Mouse (Mus musculus): Measurements from ENCODE around the gene Gm20388. TPM values are rescaled to one million over a fixed set of nuclear protein-coding genes. Genes with fewer than 3 reads are reported as not detected.

The Gm20388 gene
- total RNA-seq, 1 experiment, result 27.0 TPM

DNA sequence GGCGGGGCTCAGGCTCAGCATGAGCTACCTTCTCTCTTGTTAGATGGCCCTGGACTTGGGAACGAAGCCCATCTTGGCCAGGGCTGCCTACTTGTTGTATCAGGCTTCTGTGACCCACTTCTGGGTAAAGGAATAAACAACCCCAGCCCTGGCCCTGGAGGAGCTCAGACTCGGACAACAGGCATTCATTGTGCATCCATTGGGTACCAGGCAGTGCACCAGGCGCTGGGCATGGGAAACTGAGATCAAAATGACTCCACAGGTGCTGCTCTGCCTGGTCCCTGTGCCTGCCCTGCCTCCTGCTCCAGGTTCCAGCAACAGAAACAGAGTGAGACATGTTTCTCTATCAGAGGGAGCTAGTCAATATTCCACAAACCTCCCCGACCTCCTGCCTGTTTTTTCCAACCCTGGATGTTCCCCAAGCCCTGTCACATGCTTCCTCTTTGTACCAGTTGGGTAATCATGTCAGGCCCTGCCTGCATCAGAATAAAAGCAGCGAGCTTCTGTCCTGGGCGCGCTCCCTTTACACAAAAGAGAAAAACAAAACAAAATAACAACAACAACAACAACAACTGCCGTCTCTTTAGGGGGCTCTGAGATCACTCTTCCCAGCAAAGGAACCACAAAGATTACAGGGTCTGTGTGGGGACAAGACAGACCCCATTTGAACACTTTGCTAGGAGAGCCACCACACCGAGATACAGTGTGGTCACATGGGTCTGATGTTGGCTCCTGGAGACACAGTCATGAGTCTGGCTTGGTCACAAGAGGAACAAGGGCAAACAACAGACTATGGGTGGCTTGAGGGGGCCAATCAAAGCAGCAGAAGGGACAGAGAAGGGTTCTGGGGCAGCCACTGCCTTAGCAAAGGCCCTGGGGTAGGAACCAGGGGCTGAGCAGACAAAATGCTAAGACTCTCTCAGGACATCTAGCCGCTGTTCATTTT lies 708.9 kb downstream of the Gm20388 start:
- TF ChIP-seq ZC3H11A (IDR thresholded peaks at IDR 0.05; ENCODE audit: borderline replicate concordance, low read depth, low read length) (no peak), HCFC1 (IDR thresholded peaks at IDR 0.05; ENCODE audit: borderline replicate concordance, insufficient read depth, low read length) (no peak), CHD2 (IDR thresholded peaks at IDR 0.05; ENCODE audit: low read depth, low read length) (no peak), MAFK (IDR thresholded peaks at IDR 0.05; ENCODE audit: insufficient read depth, low read depth, low read length) (no peak), ZNF384 (IDR thresholded peaks at IDR 0.05; ENCODE audit: low read depth, low read length) (no peak)
- Histone ChIP-seq H3K36me3 (ENCODE audit: control insufficient read depth, insufficient read depth, low read length, poor library complexity, severe bottlenecking) (peaks cover 4% of the 10 kb centered on the region; the same call in 1 of the 2 replicates), H3K27ac (ENCODE audit: insufficient read depth, low read depth, low read length, poor library complexity, severe bottlenecking) (no peak overlapping the region; the same call in 1 of the 2 replicates), H3K9me3 (ENCODE audit: control insufficient read depth, insufficient read depth, low read depth, low read length) (no peaks in the 10 kb centered on the region), H3K4me1 (ENCODE audit: control insufficient read depth in 2 of 2, insufficient read depth in 2 of 2, low read length in 2 of 2, poor library complexity in 1 of 2) (peaks cover 7 to 32% of the 10 kb centered on the region in 2 experiments), H3K9ac (ENCODE audit: insufficient read depth, low read depth, low read length, poor library complexity, severe bottlenecking) (no peak overlapping the region; the same call in 1 of the 2 replicates), H3K4me3 (ENCODE audit: insufficient read depth in 1 of 2, low read depth in 1 of 2, low read length in 2 of 2, poor library complexity in 1 of 2, severe bottlenecking in 1 of 2) (no peak overlapping the region)
- in situ Hi-C loops (cut with MboI; ENCODE audit: low sequenced_read_pairs in 2 of 2, unreplicated experiment in 2 of 2), result no loop called here
- DNase-seq (ENCODE audit: low read depth, low spot score), result no peak

DNA sequence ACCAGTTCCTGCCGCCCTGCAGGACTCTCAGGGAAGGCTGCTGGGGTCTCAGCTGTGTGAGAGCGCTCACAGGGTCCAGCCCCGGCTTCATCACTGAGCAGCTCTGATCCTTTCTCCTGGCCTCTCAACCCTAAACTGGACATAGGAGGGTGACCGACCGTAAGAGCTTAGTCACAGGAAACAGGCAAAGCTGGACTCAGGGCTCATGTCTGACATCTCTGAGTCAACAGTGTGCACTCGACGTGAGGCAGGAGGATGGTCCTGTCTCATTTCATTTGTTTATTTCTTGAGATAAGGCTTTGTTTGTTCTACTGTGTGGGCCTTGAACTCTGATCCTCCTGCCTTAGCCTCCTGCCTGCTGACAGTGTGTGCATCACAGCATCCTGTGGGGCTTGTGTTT lies 709.8 kb downstream of the Gm20388 start:
- H3K4me1 ChIP-seq (ENCODE audit: control insufficient read depth in 2 of 2, insufficient read depth in 2 of 2, low read length in 2 of 2, poor library complexity in 1 of 2), result peaks cover 7 to 32% of the 10 kb centered on the region in 2 experiments
- H3K9ac ChIP-seq (ENCODE audit: insufficient read depth, low read depth, low read length, poor library complexity, severe bottlenecking), result no peak overlapping the region
- H3K9me3 ChIP-seq (ENCODE audit: control insufficient read depth, insufficient read depth, low read depth, low read length), result no peaks in the 10 kb centered on the region
- H3K36me3 ChIP-seq (ENCODE audit: control insufficient read depth, insufficient read depth, low read length, poor library complexity, severe bottlenecking), result peaks cover 4% of the 10 kb centered on the region; the same call in 1 of the 2 replicates
- H3K27ac ChIP-seq (ENCODE audit: insufficient read depth, low read depth, low read length, poor library complexity, severe bottlenecking), result no peak overlapping the region
- DNase-seq (ENCODE audit: low read depth, low spot score), result no peak
- no peak for TF ChIP-seq CHD2 (IDR thresholded peaks at IDR 0.05; ENCODE audit: low read depth, low read length)
- no peak for TF ChIP-seq ZC3H11A (IDR thresholded peaks at IDR 0.05; ENCODE audit: borderline replicate concordance, low read depth, low read length)
- no peak for TF ChIP-seq MAFK (IDR thresholded peaks at IDR 0.05; ENCODE audit: insufficient read depth, low read depth, low read length)
- TF ChIP-seq ZNF384 (IDR thresholded peaks at IDR 0.05; ENCODE audit: low read depth, low read length), result no peak
- TF ChIP-seq HCFC1 (IDR thresholded peaks at IDR 0.05; ENCODE audit: borderline replicate concordance, insufficient read depth, low read length), result no peak
- H3K4me3 ChIP-seq (ENCODE audit: insufficient read depth in 1 of 2, low read depth in 1 of 2, low read length in 2 of 2, poor library complexity in 1 of 2, severe bottlenecking in 1 of 2), result no peak overlapping the region
- in situ Hi-C loops (cut with MboI; ENCODE audit: low sequenced_read_pairs in 2 of 2, unreplicated experiment in 2 of 2), result no loop called here

DNA sequence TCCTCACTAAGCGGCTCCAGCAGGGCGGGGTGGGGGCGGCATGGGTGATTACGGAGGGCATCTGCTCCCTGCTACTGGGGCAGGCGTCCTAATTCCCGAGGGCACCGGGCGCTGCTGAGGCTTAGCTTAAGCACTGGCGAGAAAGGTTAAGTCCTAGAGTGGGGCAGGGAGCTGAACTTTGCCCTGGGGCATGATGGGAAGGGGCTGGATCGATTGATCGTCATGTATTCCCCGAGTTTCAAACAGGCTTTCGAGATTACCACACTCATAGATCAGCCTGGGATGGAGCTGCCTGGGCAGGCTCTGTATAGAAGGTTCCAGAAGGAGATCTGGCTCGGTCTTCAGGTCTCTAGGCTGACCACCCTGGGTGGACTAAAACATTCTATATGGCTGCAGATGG lies 711.5 kb downstream of the Gm20388 start:
- no peaks in the 10 kb centered on the region for H3K9me3 ChIP-seq (ENCODE audit: control insufficient read depth, insufficient read depth, low read depth, low read length)
- peaks cover 7 to 36% of the 10 kb centered on the region in 2 experiments for H3K4me1 ChIP-seq (ENCODE audit: control insufficient read depth in 2 of 2, insufficient read depth in 2 of 2, low read length in 2 of 2, poor library complexity in 1 of 2)
- TF ChIP-seq MAFK (IDR thresholded peaks at IDR 0.05; ENCODE audit: insufficient read depth, low read depth, low read length), result no peak
- TF ChIP-seq ZC3H11A (IDR thresholded peaks at IDR 0.05; ENCODE audit: borderline replicate concordance, low read depth, low read length), result no peak
- TF ChIP-seq ZNF384 (IDR thresholded peaks at IDR 0.05; ENCODE audit: low read depth, low read length), result no peak
- TF ChIP-seq CHD2 (IDR thresholded peaks at IDR 0.05; ENCODE audit: low read depth, low read length), result no peak
- TF ChIP-seq HCFC1 (IDR thresholded peaks at IDR 0.05; ENCODE audit: borderline replicate concordance, insufficient read depth, low read length), result no peak
- H3K27ac ChIP-seq (ENCODE audit: insufficient read depth, low read depth, low read length, poor library complexity, severe bottlenecking), result peak overlapping the region; percentile 34; the same call in 1 of the 2 replicates
- peak overlapping the region in 1 of 2 experiments; percentile 42; a peak in 2 of 4 replicates for H3K4me3 ChIP-seq (ENCODE audit: insufficient read depth in 1 of 2, low read depth in 1 of 2, low read length in 2 of 2, poor library complexity in 1 of 2, severe bottlenecking in 1 of 2)
- DNase-seq (ENCODE audit: low read depth, low spot score), result no peak
- H3K36me3 ChIP-seq (ENCODE audit: control insufficient read depth, insufficient read depth, low read length, poor library complexity, severe bottlenecking), result no peaks in the 10 kb centered on the region; the same call in 1 of the 2 replicates
- peak overlapping the region; percentile 49; the same call in 1 of the 2 replicates for H3K9ac ChIP-seq (ENCODE audit: insufficient read depth, low read depth, low read length, poor library complexity, severe bottlenecking)
- in situ Hi-C loops (cut with MboI; ENCODE audit: low sequenced_read_pairs in 2 of 2, unreplicated experiment in 2 of 2), result no loop called here

DNA sequence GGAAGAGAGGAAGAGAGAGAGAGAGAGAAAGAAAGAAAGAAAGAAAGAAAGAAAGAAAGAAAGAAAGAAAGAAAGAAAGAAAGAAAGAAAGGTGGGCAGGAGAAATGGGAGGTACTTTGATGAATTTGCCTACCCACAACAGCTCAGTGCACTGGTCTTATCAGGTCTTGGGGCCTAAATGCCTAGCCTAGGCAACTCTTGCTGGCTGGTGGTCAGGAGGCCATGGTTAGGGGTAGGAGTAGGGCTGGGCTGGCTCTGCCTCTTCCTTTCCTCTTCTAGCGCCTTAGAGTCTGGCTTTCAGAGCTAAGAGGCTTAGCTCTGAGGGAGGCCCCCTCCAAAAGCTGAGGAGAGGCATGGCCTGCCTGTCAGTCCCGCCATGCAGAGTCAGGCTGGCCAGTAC lies 713.0 kb downstream of the Gm20388 start:
- H3K9me3 ChIP-seq (ENCODE audit: control insufficient read depth, insufficient read depth, low read depth, low read length), result no peaks in the 10 kb centered on the region
- H3K9ac ChIP-seq (ENCODE audit: insufficient read depth, low read depth, low read length, poor library complexity, severe bottlenecking), result no peak overlapping the region
- no peak for TF ChIP-seq CHD2 (IDR thresholded peaks at IDR 0.05; ENCODE audit: low read depth, low read length)
- TF ChIP-seq ZNF384 (IDR thresholded peaks at IDR 0.05; ENCODE audit: low read depth, low read length), result no peak
- no peak for TF ChIP-seq MAFK (IDR thresholded peaks at IDR 0.05; ENCODE audit: insufficient read depth, low read depth, low read length)
- no peak for TF ChIP-seq ZC3H11A (IDR thresholded peaks at IDR 0.05; ENCODE audit: borderline replicate concordance, low read depth, low read length)
- TF ChIP-seq HCFC1 (IDR thresholded peaks at IDR 0.05; ENCODE audit: borderline replicate concordance, insufficient read depth, low read length), result no peak
- H3K36me3 ChIP-seq (ENCODE audit: control insufficient read depth, insufficient read depth, low read length, poor library complexity, severe bottlenecking), result no peaks in the 10 kb centered on the region; the same call in 1 of the 2 replicates
- H3K4me1 ChIP-seq (ENCODE audit: control insufficient read depth in 2 of 2, insufficient read depth in 2 of 2, low read length in 2 of 2, poor library complexity in 1 of 2), result peaks cover 3 to 33% of the 10 kb centered on the region in 2 experiments; a peak in 3 of 4 replicates
- no peak overlapping the region for H3K27ac ChIP-seq (ENCODE audit: insufficient read depth, low read depth, low read length, poor library complexity, severe bottlenecking)
- DNase-seq (ENCODE audit: low read depth, low spot score), result no peak
- in situ Hi-C loops (cut with MboI; ENCODE audit: low sequenced_read_pairs in 2 of 2, unreplicated experiment in 2 of 2), result no loop called here
- no peak overlapping the region for H3K4me3 ChIP-seq (ENCODE audit: insufficient read depth in 1 of 2, low read depth in 1 of 2, low read length in 2 of 2, poor library complexity in 1 of 2, severe bottlenecking in 1 of 2)
